Mouse (Mus musculus): Measurements from ENCODE around the gene Kcnk4. TPM values are rescaled to one million over a fixed set of nuclear protein-coding genes. Genes with fewer than 3 reads are reported as not detected.

Kcnk4 gene
- total and polyA plus RNA-seq, 3 experiments = 0.21 to 0.80 TPM; not detected in 1

GRCm38 (mm10) chr19:6943709-6944108, 9.4 kb upstream of the Kcnk4 start:
- peaks cover 9 to 31% of the 10 kb centered on the region in 2 experiments for H3K4me1 ChIP-seq (ENCODE audit: control insufficient read depth in 1 of 2, insufficient read depth in 2 of 2)
- dilution Hi-C loops (cut with MboI; ENCODE audit: extremely low pct_ligation_motif_present, extremely low pct_unique_long_range_greater_than_20kb, low sequenced_read_pairs) (no loop called here), in situ Hi-C loops (cut with MboI; ENCODE audit: low pct_ligation_motif_present, low pct_unique_long_range_greater_than_20kb, low sequenced_read_pairs) (no loop called here)
- no peak overlapping the region for H3K4me3 ChIP-seq (replicated peaks in 1 of 3; ENCODE audit: low read depth in 2 of 3, low read length in 2 of 3, poor library complexity in 1 of 3)
- H3K27me3 ChIP-seq (replicated peaks) = no peaks in the 10 kb centered on the region
- TF ChIP-seq MAZ (IDR thresholded peaks at IDR 0.05; ENCODE audit: low read depth, low read length) (no peak), JUN (IDR thresholded peaks at IDR 0.05; ENCODE audit: insufficient read depth, low read depth, low read length) (no peak), ZMIZ1 (IDR thresholded peaks at IDR 0.05; ENCODE audit: low read depth, low read length) (no peak), MYC (IDR thresholded peaks at IDR 0.05; ENCODE audit: low read depth, low read length) (no peak)
- DNase-seq (ENCODE audit: extremely low read depth) = no peak
- H3K9me3 ChIP-seq (replicated peaks; ENCODE audit: low read length) = no peaks in the 10 kb centered on the region
- peaks cover 0 to 31% of the 10 kb centered on the region in 2 experiments for H3K36me3 ChIP-seq (replicated peaks in 1 of 2; ENCODE audit: control insufficient read depth in 1 of 2, insufficient read depth in 1 of 2, low read length in 1 of 2)
- H3K9ac ChIP-seq (ENCODE audit: insufficient read depth, low read depth) = no peak overlapping the region
- no peak overlapping the region for H3K4me2 ChIP-seq (ENCODE audit: insufficient read depth, low read depth, poor library complexity, severe bottlenecking)
- no peak overlapping the region for H3K27ac ChIP-seq (ENCODE audit: insufficient read depth, low read depth)
- H3K79me2 ChIP-seq (replicated peaks; ENCODE audit: control insufficient read depth, extremely low read depth, insufficient read depth, poor library complexity, severe bottlenecking) = no peaks in the 10 kb centered on the region

- no peaks in the 10 kb centered on the region for H3K9me3 ChIP-seq (replicated peaks; ENCODE audit: low read length)
- H3K9ac ChIP-seq (ENCODE audit: insufficient read depth, low read depth) = peak overlapping the region; percentile 81
- DNase-seq (ENCODE audit: extremely low read depth) = no peak
- dilution Hi-C loops (cut with MboI; ENCODE audit: extremely low pct_ligation_motif_present, extremely low pct_unique_long_range_greater_than_20kb, low sequenced_read_pairs) (no loop called here), in situ Hi-C loops (cut with MboI; ENCODE audit: low pct_ligation_motif_present, low pct_unique_long_range_greater_than_20kb, low sequenced_read_pairs) (no loop called here)
- H3K4me3 ChIP-seq (replicated peaks in 1 of 3; ENCODE audit: low read depth in 2 of 3, low read length in 2 of 3, poor library complexity in 1 of 3) = peak overlapping the region; percentile 41 to 77 (median 59)
- H3K4me2 ChIP-seq (ENCODE audit: insufficient read depth, low read depth, poor library complexity, severe bottlenecking) = peak overlapping the region; percentile 85
- no peaks in the 10 kb centered on the region for H3K79me2 ChIP-seq (replicated peaks; ENCODE audit: control insufficient read depth, extremely low read depth, insufficient read depth, poor library complexity, severe bottlenecking)
- TF ChIP-seq MYC (IDR thresholded peaks at IDR 0.05; ENCODE audit: low read depth, low read length) (no peak), USF2 (conservative IDR thresholded peaks at IDR 0.05; ENCODE audit: low read depth, low read length) (no peak), BHLHE40 (IDR thresholded peaks at IDR 0.05; ENCODE audit: low read depth, low read length) (no peak), CTCF (conservative IDR thresholded peaks at IDR 0.05 in 1 of 2, IDR thresholded peaks at IDR 0.05 in 1 of 2; ENCODE audit: low read depth in 2 of 2, low read length in 2 of 2) (no peak), SIN3A (IDR thresholded peaks at IDR 0.05; ENCODE audit: low read length) (no peak; the same call in 1 of the 2 replicates), NRF1 (IDR thresholded peaks at IDR 0.05; ENCODE audit: low read depth, low read length) (no peak), RAD21 (IDR thresholded peaks at IDR 0.05; ENCODE audit: low read depth, low read length) (no peak), USF1 (IDR thresholded peaks at IDR 0.05; ENCODE audit: low read depth, low read length) (no peak), JUN (IDR thresholded peaks at IDR 0.05; ENCODE audit: insufficient read depth, low read depth, low read length) (no peak), ZNF384 (IDR thresholded peaks at IDR 0.05; ENCODE audit: low read depth, low read length) (no peak), POLR2A (IDR thresholded peaks at IDR 0.05; ENCODE audit: low read depth, low read length) (no peak), ETS1 (conservative IDR thresholded peaks at IDR 0.05; ENCODE audit: low read depth, low read length) (no peak), SMC3 (IDR thresholded peaks at IDR 0.05; ENCODE audit: low read depth, low read length) (no peak), UBTF (IDR thresholded peaks at IDR 0.05; ENCODE audit: low read depth, low read length) (no peak), ZKSCAN1 (IDR thresholded peaks at IDR 0.05; ENCODE audit: borderline replicate concordance, low read depth, low read length) (no peak), TBP (conservative IDR thresholded peaks at IDR 0.05; ENCODE audit: low read depth, low read length) (no peak), MXI1 (IDR thresholded peaks at IDR 0.05; ENCODE audit: low read depth, low read length) (no peak)
- H3K27me3 ChIP-seq (replicated peaks) = no peaks in the 10 kb centered on the region
- peaks cover 0 to 32% of the 10 kb centered on the region in 2 experiments for H3K36me3 ChIP-seq (replicated peaks in 1 of 2; ENCODE audit: control insufficient read depth in 1 of 2, insufficient read depth in 1 of 2, low read length in 1 of 2)
- peak overlapping the region; percentile 13; the same call in 1 of the 2 replicates for H3K27ac ChIP-seq (ENCODE audit: insufficient read depth, low read depth)
- peaks cover 6 to 25% of the 10 kb centered on the region in 2 experiments for H3K4me1 ChIP-seq (ENCODE audit: control insufficient read depth in 1 of 2, insufficient read depth in 2 of 2)
These were observed 8.4 kb upstream of the Kcnk4 start for GRCm38 (mm10) chr19:6942764-6943163.

Measured in CH12.LX (cell line).